Comparison of ENCODE assay signal across 8 mouse cellular contexts in the genomic region with DNA sequence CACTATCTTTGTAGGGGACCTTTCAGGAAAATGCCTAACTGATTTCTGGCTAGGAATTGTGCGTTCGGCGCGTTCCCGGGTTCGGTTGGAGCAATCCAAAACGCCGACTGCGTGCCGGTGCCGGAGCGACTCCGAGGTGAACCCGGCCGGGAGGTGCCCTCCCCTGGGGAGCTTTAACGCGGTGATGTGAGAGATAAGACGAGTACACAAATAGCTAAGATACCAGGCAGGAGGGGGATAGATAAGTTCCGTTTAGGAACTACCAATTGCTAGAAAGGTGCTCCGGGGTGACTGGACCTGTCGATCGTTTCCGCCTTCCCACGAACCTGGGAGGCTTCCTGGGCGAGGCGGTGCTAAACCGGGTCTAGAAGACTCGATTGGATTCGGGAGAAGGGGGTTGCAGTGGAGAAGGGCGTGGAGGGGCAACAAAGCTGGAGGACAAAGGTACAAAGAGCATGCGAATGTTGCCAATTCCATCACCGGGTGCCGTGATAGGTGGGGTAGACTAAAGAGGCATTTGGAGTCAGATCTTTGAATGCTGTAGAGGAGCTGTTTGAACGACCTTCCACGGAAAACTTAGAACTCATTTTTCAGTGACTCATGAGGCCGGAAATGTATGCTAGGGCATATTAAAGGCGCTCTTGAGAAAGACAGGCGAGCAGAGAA. TPM values are rescaled to one million over a fixed set of nuclear protein-coding genes. Genes with fewer than 3 reads are reported as not detected.
DNase-seq lines count a peak whose midpoint lies in the region; ATAC-seq and TF ChIP-seq lines count a peak whose summit lies in the region.

No protein-coding gene starts in this region.

- WGBS in embryonic facial prominence, embryonic 13.5 days = under 1% methylated on average over 38 of the region's 38 CpGs
- under 1% methylated on average over 38 of the region's 38 CpGs for WGBS in heart, embryonic 11.5 days (ENCODE audit: insufficient replicate concordance)
- under 1% methylated on average over 38 of the region's 38 CpGs for WGBS in kidney, embryonic 14.5 days
- WGBS in lung, embryonic 14.5 days = under 1% methylated on average over 38 of the region's 38 CpGs
- WGBS in neural tube, embryonic 15.5 days = under 1% methylated on average over 38 of the region's 38 CpGs

- peak; percentile 33 for DNase-seq in adrenal gland, adult 8-10 months
- DNase-seq in lung, embryonic 14.5 days = peak; percentile 62
- peak; percentile 54 to 55 for DNase-seq in urinary bladder, adult 18-20 months (ENCODE audit: low spot score in 2 of 2)

- H3K36me3 ChIP-seq in ES-Bruce4 (ENCODE audit: control insufficient read depth, insufficient read depth, low read length, poor library complexity, severe bottlenecking) = no peaks in the 10 kb centered on the region
- 0 out of 2 replicates have a peak, but pooled peaks cover 5% of the 10 kb centered on the region for H3K36me3 ChIP-seq in embryonic facial prominence, embryonic 13.5 days
- H3K36me3 ChIP-seq in heart, embryonic 11.5 days (ENCODE audit: control insufficient read depth, insufficient read depth, low read length) = no peaks in the 10 kb centered on the region
- H3K36me3 ChIP-seq in kidney, embryonic 14.5 days (ENCODE audit: control insufficient read depth, insufficient read depth, low read length) = no peaks in the 10 kb centered on the region; the same call in 1 of the 2 replicates
- 0 out of 2 replicates have a peak, but pooled peaks cover 3% of the 10 kb centered on the region for H3K36me3 ChIP-seq in lung, embryonic 14.5 days (ENCODE audit: insufficient read depth)
- H3K36me3 ChIP-seq in neural tube, embryonic 15.5 days = no peaks in the 10 kb centered on the region

- H3K4me2 ChIP-seq in embryonic facial prominence, embryonic 13.5 days = peak overlapping the region; percentile 84
- peak overlapping the region; percentile 62 for H3K4me2 ChIP-seq in heart, embryonic 11.5 days
- peak overlapping the region; percentile 69 for H3K4me2 ChIP-seq in kidney, embryonic 14.5 days (replicated peaks; ENCODE audit: low read depth, low read length)
- peak overlapping the region; percentile 80 for H3K4me2 ChIP-seq in lung, embryonic 14.5 days
- H3K4me2 ChIP-seq in neural tube, embryonic 15.5 days = peak overlapping the region; percentile 67

- peak overlapping the region; percentile 61 for H3K4me3 ChIP-seq in ES-Bruce4 (ENCODE audit: low read depth, low read length)
- peak overlapping the region; percentile 97 for H3K4me3 ChIP-seq in embryonic facial prominence, embryonic 13.5 days
- H3K4me3 ChIP-seq in heart, embryonic 11.5 days (ENCODE audit: low read depth, low read length) = peak overlapping the region; percentile 98
- peak overlapping the region; percentile 98 for H3K4me3 ChIP-seq in kidney, embryonic 14.5 days (ENCODE audit: low read length)
- H3K4me3 ChIP-seq in lung, embryonic 14.5 days (ENCODE audit: low read depth, low read length) = peak overlapping the region; percentile 96
- H3K4me3 ChIP-seq in neural tube, embryonic 15.5 days (replicated peaks) = peak overlapping the region; percentile 95

- TF ChIP-seq CTCF in ES-Bruce4 (IDR thresholded peaks at IDR 0.05; ENCODE audit: low read depth, low read length) = no peak
- TF ChIP-seq CTCF in lung, embryonic 14.5 days (IDR thresholded peaks at IDR 0.05; ENCODE audit: low read depth) = no peak

- peak overlapping the region; percentile 30; the same call in 1 of the 2 replicates for H3K27ac ChIP-seq in ES-Bruce4 (ENCODE audit: insufficient read depth, low read length)
- H3K27ac ChIP-seq in embryonic facial prominence, embryonic 13.5 days = peak overlapping the region; percentile 92; the same call in 1 of the 2 replicates
- H3K27ac ChIP-seq in heart, embryonic 11.5 days (ENCODE audit: low read depth, low read length) = peak overlapping the region; percentile 96
- peak overlapping the region; percentile 93 for H3K27ac ChIP-seq in kidney, embryonic 14.5 days (ENCODE audit: low read depth, low read length)
- peak overlapping the region; percentile 95 for H3K27ac ChIP-seq in lung, embryonic 14.5 days (ENCODE audit: low read depth)
- peak overlapping the region; percentile 94 for H3K27ac ChIP-seq in neural tube, embryonic 15.5 days (replicated peaks)

- no peaks in the 10 kb centered on the region for H3K9me3 ChIP-seq in ES-Bruce4 (replicated peaks; ENCODE audit: control insufficient read depth, insufficient read depth, low read length, poor library complexity, severe bottlenecking)
- H3K9me3 ChIP-seq in embryonic facial prominence, embryonic 13.5 days = no peaks in the 10 kb centered on the region
- H3K9me3 ChIP-seq in heart, embryonic 11.5 days (replicated peaks; ENCODE audit: control insufficient read depth, low read length) = no peaks in the 10 kb centered on the region
- H3K9me3 ChIP-seq in kidney, embryonic 14.5 days (ENCODE audit: control insufficient read depth, low read length) = no peaks in the 10 kb centered on the region
- no peaks in the 10 kb centered on the region for H3K9me3 ChIP-seq in lung, embryonic 14.5 days (ENCODE audit: low read depth, low read length)
- H3K9me3 ChIP-seq in neural tube, embryonic 15.5 days (replicated peaks) = no peaks in the 10 kb centered on the region

- peak overlapping the region; percentile 98 for H3K9ac ChIP-seq in ES-Bruce4 (ENCODE audit: low read depth, poor library complexity, severe bottlenecking)
- peak overlapping the region; percentile 97 for H3K9ac ChIP-seq in embryonic facial prominence, embryonic 13.5 days
- H3K9ac ChIP-seq in heart, embryonic 11.5 days (ENCODE audit: low read depth, low read length) = peak overlapping the region; percentile 99
- peak overlapping the region; percentile 98 for H3K9ac ChIP-seq in kidney, embryonic 14.5 days (ENCODE audit: low read depth, low read length)
- H3K9ac ChIP-seq in lung, embryonic 14.5 days = peak overlapping the region; percentile 95
- peak overlapping the region; percentile 92 for H3K9ac ChIP-seq in neural tube, embryonic 15.5 days (replicated peaks)

- no peak for ATAC-seq in embryonic facial prominence, embryonic 13.5 days (ENCODE audit: insufficient number of reproducible peaks, insufficient read depth, low FRiP score, low TSS enrichment, low read depth)
- no peak for ATAC-seq in heart, embryonic 11.5 days (replicated peaks; ENCODE audit: insufficient number of reproducible peaks, low FRiP score, low TSS enrichment)
- ATAC-seq in kidney, embryonic 14.5 days (ENCODE audit: low FRiP score, low TSS enrichment) = 0 out of 2 replicates have a peak, but pooled peaks have one; percentile 7
- ATAC-seq in lung, embryonic 14.5 days (ENCODE audit: insufficient read depth) = peak; percentile 25; the same call in 1 of the 2 replicates
- peak; percentile 32 for ATAC-seq in neural tube, embryonic 15.5 days (ENCODE audit: low FRiP score)

- no peaks in the 10 kb centered on the region for H3K4me1 ChIP-seq in ES-Bruce4 (ENCODE audit: control insufficient read depth, insufficient read depth, low read length)
- H3K4me1 ChIP-seq in embryonic facial prominence, embryonic 13.5 days = peaks cover 7% of the 10 kb centered on the region; the same call in 1 of the 2 replicates
- H3K4me1 ChIP-seq in heart, embryonic 11.5 days (ENCODE audit: control insufficient read depth, insufficient read depth, low read length) = peaks cover 3% of the 10 kb centered on the region; the same call in 1 of the 2 replicates
- H3K4me1 ChIP-seq in kidney, embryonic 14.5 days (ENCODE audit: control insufficient read depth, insufficient read depth, low read length) = no peaks in the 10 kb centered on the region
- H3K4me1 ChIP-seq in lung, embryonic 14.5 days (ENCODE audit: insufficient read depth) = 0 out of 2 replicates have a peak, but pooled peaks cover 4% of the 10 kb centered on the region
- peaks cover 24% of the 10 kb centered on the region for H3K4me1 ChIP-seq in neural tube, embryonic 15.5 days

- no peak for TF ChIP-seq EP300 in ES-Bruce4 (IDR thresholded peaks at IDR 0.05; ENCODE audit: insufficient read depth, low read depth, low read length)

- no peak for TF ChIP-seq POLR2A in ES-Bruce4 (IDR thresholded peaks at IDR 0.05; ENCODE audit: insufficient read depth, low read length)

- H3K27me3 ChIP-seq in ES-Bruce4 (ENCODE audit: control insufficient read depth, insufficient read depth, low read length, poor library complexity, severe bottlenecking) = no peaks in the 10 kb centered on the region
- no peaks in the 10 kb centered on the region for H3K27me3 ChIP-seq in embryonic facial prominence, embryonic 13.5 days
- H3K27me3 ChIP-seq in heart, embryonic 11.5 days (ENCODE audit: control insufficient read depth, insufficient read depth, low read length) = no peaks in the 10 kb centered on the region
- no peaks in the 10 kb centered on the region for H3K27me3 ChIP-seq in kidney, embryonic 14.5 days (ENCODE audit: control insufficient read depth, insufficient read depth, low read length)
- no peaks in the 10 kb centered on the region for H3K27me3 ChIP-seq in lung, embryonic 14.5 days (ENCODE audit: insufficient read depth, low read length)
- H3K27me3 ChIP-seq in neural tube, embryonic 15.5 days (replicated peaks) = no peaks in the 10 kb centered on the region

RNA-seq across cellular contexts. Expression of a gene that starts 1.0 kb away (rescaled TPM):
- 73.9 and 75.2 TPM in 2 replicates for polyA plus RNA-seq in ES-Bruce4 (2011; ENCODE audit: insufficient read depth, insufficient read length, low read depth, missing spikeins)
- total RNA-seq in adrenal gland, adult 8-10 months (2022) = 100 to 1,000 TPM; 103 to 136 (median 114) TPM
- 29.2 and 31.7 TPM in 2 replicates for polyA plus RNA-seq in embryonic facial prominence, embryonic 13.5 days (2015; fragmentation: Nextera tagmentation; extraction: Ambion mirVana)
- polyA plus RNA-seq in heart, embryonic 11.5 days (2014; fragmentation: Nextera tagmentation; extraction: Ambion mirVana) = 32.8 and 35.7 TPM in 2 replicates
- polyA plus RNA-seq in kidney, embryonic 14.5 days (2014; fragmentation: Nextera tagmentation; extraction: Ambion mirVana) = 37.9 and 53.0 TPM in 2 replicates
- 47.0 and 49.3 TPM in 2 replicates for polyA plus RNA-seq in lung, embryonic 14.5 days (2014; fragmentation: Nextera tagmentation; extraction: Ambion mirVana)
- 42.8 and 45.3 TPM in 2 replicates for polyA plus RNA-seq in neural tube, embryonic 15.5 days (2015; fragmentation: Nextera tagmentation; extraction: Ambion mirVana)

RNA-seq across cellular contexts. Expression of a gene that starts 15.8 kb away (rescaled TPM):
- 0.44 and 1.1 TPM in 2 replicates for polyA plus RNA-seq in ES-Bruce4 (2011; ENCODE audit: insufficient read depth, insufficient read length, low read depth, missing spikeins)
- total RNA-seq in adrenal gland, adult 8-10 months (2022) = 1 to 10 TPM in 3 of 4 experiments, under 1 TPM in 1; 0.64 to 1.3 (median 1.1) TPM
- polyA plus RNA-seq in embryonic facial prominence, embryonic 13.5 days (2015; fragmentation: Nextera tagmentation; extraction: Ambion mirVana) = 1.8 and 2.2 TPM in 2 replicates
- 1.4 and 1.8 TPM in 2 replicates for polyA plus RNA-seq in heart, embryonic 11.5 days (2014; fragmentation: Nextera tagmentation; extraction: Ambion mirVana)
- 0.87 and 1.8 TPM in 2 replicates for polyA plus RNA-seq in kidney, embryonic 14.5 days (2014; fragmentation: Nextera tagmentation; extraction: Ambion mirVana)
- polyA plus RNA-seq in lung, embryonic 14.5 days (2014; fragmentation: Nextera tagmentation; extraction: Ambion mirVana) = 1.4 and 1.8 TPM in 2 replicates
- polyA plus RNA-seq in neural tube, embryonic 15.5 days (2015; fragmentation: Nextera tagmentation; extraction: Ambion mirVana) = 0.45 and 2.0 TPM in 2 replicates

Comparison
In these comparisons a context has a peak if more than half of its experiments do, and no peak if none do; other contexts are left out.
1. H3K27ac ChIP-seq: peak in every context shown above with its lines; median percentile 96 in heart, embryonic 11.5 days; 95 in lung, embryonic 14.5 days; 94 in neural tube, embryonic 15.5 days; 93 in kidney, embryonic 14.5 days; 92 in embryonic facial prominence, embryonic 13.5 days; 30 in ES-Bruce4.
2. ATAC-seq: peak in kidney, embryonic 14.5 days (single experiment), lung, embryonic 14.5 days (single experiment) and neural tube, embryonic 15.5 days (single experiment); none in embryonic facial prominence, embryonic 13.5 days (single experiment) and heart, embryonic 11.5 days (single experiment).
3. Peak in every context shown above with its lines, with median percentiles within 50 percentile points of each other: H3K4me3 ChIP-seq, H3K9ac ChIP-seq, DNase-seq and H3K4me2 ChIP-seq.